Mouse (Mus musculus): ENCODE results near the gene Drosha.
"Not testable (repeated sequence)": the region's sequence is repeated elsewhere in the genome, so short reads cannot be mapped to it uniquely, and the experiment has no call there.

Drosha gene

DNA sequence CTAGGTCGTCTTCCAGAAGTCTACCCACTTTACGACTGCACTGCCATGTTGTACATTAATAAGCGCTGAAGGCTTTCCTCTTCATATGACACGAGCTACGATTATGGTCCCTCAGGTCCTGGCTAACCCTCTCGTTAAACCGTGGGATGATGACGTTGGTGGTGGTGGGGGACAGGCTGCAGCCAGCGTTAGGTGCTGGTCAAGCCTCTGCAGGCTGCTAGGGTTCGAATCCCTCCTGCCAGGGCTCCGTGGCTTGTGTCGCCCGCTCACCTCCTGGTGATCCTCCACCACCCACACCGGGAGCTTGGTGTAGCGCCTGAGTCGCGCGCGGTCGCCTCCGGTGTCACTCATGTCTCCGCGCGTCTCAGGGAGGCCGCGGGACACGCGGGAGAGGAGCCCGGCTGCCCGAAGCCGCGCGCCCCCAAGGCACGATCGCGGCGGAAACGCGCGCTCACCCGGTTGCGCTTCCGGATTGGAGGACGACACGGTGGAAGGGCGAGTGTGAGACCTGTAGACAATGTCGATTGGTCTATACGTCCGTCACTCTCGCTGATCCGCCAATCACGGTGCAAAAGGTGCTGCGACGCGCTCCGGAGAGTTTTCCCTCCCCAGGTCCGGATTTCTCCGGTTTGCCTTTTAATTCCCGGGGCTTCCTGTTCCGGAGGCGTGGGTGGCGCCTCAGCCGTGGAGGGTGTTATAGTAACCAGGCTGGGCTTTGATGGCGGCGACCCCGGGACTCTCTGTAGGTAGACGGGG is at the start of gene Drosha, which contains the start of gene 6030458C11Rik:
Drosha (plus strand) TSS at position 619 of the 756 bp plus-strand sequence.
6030458C11Rik (minus strand) TSS at position 453 of the 756 bp plus-strand sequence.
- peak; percentile 96 to 99 for DNase-seq (ENCODE audit: low spot score in 2 of 2)

DNA sequence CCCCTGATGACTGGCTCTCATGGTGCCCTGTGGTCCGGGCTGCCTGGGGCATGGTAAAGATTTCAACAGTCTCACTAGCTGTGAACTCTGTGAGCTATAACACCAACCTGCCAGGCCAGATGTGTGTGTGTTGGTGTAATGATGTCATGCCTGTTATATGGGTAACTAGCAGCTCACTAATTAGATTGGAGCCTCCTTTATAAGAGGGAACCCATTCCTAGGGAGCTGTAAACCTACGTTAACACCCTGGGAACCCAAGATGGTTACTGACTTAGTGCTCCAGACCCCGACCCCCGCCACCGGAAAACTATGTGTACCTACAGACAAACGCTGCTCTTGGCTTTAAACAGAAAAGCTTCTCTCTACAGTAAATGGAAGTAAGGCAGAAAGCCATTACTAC is 43.3 kb upstream of the Drosha start:
- no peak for DNase-seq (ENCODE audit: low spot score in 2 of 2)

DNA sequence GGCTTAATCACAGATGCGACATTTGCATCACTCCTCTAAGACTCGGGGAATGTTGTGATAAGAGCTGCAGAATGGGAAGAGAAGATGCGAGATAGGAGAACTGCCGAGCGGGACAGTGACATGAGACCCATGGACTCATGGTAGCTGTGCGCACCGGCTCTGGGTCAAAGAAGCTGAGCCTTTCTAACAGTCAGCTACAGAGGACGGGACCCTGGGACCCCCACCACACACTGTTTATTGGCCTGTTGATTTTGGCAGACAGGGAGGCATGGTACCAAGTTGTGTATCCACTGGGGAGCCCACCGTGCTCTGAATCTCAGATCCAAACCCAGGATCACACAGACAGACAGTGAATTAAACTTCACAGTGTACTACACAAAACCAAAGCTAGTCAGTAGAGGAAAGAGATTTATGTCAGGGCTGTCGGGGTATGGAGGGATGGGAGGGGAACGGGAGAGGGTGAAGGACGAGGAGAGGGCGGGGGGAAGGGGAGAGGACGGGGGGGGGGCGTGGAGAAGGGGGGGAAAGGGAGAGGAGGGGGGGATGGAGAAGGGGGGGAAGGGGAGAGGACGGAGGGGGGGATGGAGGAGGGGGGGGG is 42.8 kb upstream of the Drosha start:
- DNase-seq (ENCODE audit: low spot score in 2 of 2): no peak

DNA sequence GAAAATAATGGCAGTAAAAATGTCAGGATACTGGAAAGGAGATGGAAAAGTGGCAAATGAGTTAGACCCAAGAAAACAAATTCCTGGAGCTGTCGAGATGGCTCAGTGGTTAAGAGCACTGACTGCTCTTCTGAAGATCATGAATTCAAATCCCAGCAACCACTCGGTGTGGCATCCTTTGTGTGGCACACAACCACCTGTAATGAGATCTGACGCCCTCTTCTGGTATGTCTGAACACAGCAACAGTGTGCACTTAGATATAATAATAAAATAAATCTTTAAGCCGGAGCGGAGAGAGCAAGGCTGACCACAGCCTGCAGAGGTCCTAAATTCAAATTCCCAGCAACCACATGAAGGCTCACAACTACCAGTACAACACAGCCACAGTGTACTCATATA is 36.1 kb upstream of the Drosha start:
- no peak for DNase-seq (ENCODE audit: low spot score in 2 of 2)

DNA sequence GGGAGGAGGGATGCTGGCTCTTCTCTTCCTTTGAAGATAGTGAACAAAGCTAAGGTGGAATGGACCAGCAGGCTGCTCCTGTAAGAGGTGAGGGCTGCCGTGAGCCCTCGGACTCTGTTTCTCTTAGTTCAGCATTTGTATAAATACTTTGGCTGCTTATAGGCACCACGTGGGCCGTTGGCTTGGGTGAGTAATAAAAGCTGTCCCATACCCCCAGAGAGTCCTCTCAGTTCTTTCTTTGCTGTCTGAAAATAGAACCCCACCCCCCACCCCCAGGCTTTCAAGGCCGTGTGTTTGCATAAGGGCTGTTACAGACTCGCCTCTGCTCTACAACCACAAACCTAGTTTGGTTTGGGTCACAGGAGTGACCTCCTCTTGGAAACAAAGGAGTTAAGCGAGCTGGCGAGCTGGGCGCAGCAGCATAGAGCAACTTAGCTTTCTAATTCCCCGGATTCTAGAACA is 35.2 kb upstream of the Drosha start:
- DNase-seq (ENCODE audit: low spot score in 2 of 2): no peak

DNA sequence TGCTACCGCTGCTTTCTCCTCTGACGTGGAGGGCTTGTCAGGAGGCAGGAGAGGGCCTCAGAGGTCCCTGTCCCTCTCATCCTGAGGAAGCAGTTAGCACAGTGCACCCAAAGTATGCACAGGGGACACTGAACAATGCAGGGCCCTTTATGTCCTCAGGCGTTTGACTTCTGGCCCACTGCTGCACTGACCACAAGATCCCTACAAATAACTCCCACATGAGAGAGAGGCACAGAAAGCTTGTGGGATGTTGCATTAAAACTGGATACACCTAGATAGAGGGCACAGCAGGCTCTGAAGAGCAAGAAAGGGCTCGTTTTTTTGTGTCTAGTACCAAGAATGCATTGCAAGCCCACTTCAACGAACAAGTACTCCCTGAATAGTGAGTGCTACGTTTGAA is 30.3 kb upstream of the Drosha start:
- DNase-seq (ENCODE audit: low spot score in 2 of 2): no peak

- DNase-seq (ENCODE audit: low spot score in 2 of 2): no peak
These were observed 29.1 kb upstream of the Drosha start for GRCm38 (mm10) chr15:12795457-12795894.

DNA sequence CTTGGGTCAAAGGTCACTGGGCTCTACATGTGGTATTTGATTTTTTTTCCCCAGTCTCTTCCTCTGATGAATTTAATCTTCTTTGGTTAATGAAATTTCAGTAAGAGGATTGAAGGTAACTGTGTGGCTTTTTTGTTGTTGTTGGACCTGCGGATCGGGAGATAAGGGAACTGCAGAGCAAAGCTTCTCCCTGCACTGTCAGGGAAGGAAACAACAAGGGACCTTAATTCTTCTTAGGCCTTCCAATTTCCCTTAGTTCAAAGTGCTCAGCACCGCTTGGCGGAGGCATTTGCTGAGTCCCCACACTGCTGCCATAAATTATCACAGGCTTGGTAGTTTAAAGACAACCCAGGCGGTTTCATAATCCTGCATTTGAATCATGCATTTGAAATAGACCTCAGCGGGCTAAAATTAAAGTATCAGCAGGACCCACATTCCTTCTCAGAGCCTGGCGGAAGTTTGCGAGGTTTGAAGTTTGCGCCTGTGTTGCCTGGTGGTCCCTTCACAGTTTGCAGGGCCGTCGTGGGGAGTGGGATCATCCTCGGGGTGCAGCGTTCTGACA is 28.6 kb upstream of the Drosha start:
- no peak for DNase-seq (ENCODE audit: low spot score in 2 of 2)

GRCm38 (mm10) chr15:12798043-12798442 is 26.6 kb upstream of the Drosha start:
- no peak for DNase-seq (ENCODE audit: low spot score in 2 of 2)

GRCm38 (mm10) chr15:12800405-12801141 is 24.0 kb upstream of the Drosha start:
- no peak for DNase-seq (ENCODE audit: low spot score in 2 of 2)

GRCm38 (mm10) chr15:12801142-12801506 is 23.5 kb upstream of the Drosha start:
- not testable (repeated sequence) for DNase-seq (ENCODE audit: low spot score in 2 of 2)

GRCm38 (mm10) chr15:12805071-12805470 is 19.5 kb upstream of the Drosha start:
- DNase-seq (ENCODE audit: low spot score in 2 of 2): no peak

- no peak for DNase-seq (ENCODE audit: low spot score in 2 of 2)
These were observed 17.5 kb upstream of the Drosha start for GRCm38 (mm10) chr15:12807088-12807487.

DNA sequence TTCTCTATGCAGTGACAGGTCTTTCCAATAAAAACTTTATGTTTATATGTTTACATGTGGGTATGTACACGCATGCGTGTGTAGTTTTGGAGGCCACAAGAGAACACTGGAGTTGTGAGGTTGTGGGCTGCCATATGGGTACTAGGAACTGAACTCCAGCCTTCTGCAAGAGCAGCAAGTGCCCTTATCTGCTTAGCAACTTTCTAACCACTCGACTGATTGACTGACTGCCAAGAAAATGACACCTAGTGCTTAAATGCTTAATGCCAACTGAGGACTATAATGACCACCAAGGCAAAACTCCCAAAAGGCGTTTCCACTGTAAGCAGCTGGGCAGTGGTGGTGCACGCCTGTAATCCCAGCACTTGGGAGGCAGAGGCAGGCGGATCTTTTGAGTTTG is 15.3 kb upstream of the Drosha start:
- no peak for DNase-seq (ENCODE audit: low spot score in 2 of 2)

DNA sequence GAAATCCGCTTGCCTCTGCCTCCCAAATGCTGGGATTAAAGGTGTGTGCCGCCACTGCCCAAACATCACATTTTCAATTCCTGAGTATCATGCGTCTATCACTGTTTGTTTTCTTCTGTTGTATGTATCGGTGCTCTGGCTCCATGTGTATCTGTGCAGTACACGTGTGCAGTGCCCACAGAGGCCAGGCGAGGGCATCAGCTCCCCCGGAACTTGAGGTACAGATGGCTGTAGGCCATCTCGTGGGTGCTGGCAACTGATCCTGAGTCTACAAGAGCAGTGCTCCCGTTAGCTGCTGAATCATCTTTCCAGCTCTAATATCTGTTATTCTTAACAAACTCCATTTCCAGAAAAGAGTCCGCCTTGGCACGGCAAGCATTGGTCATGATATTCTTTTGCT is 12.0 kb upstream of the Drosha start:
- no peak for DNase-seq (ENCODE audit: low spot score in 2 of 2)

DNA sequence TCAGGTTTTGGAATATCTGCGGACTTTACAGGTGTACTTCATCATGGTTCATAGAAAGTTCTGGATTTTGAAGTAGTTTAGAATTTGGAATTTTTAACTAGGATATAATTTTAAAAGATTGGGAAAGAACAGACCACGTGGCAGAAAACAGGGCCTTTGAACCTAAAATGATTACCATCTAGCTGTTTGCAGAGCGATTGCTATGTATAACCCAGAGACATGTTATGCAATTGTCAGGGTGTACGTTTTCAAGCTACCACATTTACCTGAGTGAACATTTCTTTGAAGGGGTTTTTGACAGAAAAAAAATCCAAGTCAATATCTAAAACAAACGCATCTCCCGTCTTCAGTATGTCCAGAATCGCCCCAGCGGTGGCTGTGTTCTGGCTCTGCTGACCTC is 7.0 kb upstream of the Drosha start:
- DNase-seq (ENCODE audit: low spot score in 2 of 2): no peak

- no peak for DNase-seq (ENCODE audit: low spot score in 2 of 2)
These were observed 1.9 kb upstream of the Drosha start for GRCm38 (mm10) chr15:12822416-12823395.

DNA sequence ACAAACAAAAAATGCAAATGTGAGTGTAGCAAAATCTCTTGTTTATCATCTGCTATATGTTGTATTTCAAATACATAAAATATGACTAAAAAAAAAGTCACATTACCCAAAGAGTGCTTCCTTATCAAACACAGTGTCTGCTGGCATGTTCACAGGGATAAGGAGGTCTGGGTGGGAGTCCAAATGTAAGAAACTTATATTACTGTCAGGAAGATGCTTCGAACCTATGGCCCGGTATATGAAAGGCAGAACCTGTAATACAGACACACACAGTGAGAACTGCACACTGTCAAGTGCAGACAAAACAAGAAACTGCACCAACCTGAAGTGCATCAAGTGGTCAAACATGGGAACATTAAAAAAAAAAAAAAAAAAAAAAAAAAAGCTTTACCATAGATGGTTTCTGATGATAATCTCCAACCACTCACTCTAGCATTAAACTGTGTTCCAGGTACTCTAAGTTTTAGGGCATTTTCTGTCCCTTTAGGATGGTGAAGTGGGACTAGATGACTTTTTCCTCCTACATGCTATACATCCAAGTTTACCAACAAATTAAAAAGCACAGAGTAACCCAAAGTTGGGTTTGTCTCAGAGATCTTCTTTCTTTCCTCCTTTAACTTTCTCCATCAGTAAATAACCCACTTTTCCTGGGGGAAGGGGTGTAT is 1.0 kb upstream of the Drosha start:
- DNase-seq (ENCODE audit: low spot score in 2 of 2): no peak

DNA sequence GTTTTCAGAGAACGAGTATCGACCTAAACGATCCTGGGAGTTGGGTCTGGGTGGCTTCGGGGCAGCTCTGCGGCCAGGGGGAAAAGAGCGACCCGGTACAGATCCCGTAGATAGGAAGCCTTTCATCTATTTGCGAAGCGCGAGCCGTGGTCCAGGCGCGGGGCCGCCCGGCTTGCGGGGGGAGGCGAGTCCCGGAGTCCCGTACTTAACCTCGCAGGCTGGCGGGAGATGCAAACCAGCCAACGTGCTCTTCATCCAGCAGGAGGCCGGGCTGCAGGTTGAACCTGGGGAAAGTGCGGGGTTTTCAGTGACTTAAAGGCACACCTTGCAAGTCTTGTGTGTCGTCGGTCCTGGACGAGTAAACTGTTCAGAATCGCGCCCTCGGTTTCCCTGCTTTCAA is 350 bp downstream of the Drosha start:
- DNase-seq (ENCODE audit: low spot score in 2 of 2): no peak

- DNase-seq (ENCODE audit: low spot score in 2 of 2): no peak
These were observed 793 bp downstream of the Drosha start for GRCm38 (mm10) chr15:12825408-12825807.

GRCm38 (mm10) chr15:12829878-12830277 is 5.3 kb downstream of the Drosha start:
- no peak for DNase-seq (ENCODE audit: low spot score in 2 of 2)

Data from urinary bladder, postnatal 4 days (tissue).